Mouse (Mus musculus) ES-Bruce4 (cell line): ENCODE measurements at regions not wholly inside any gene's neighbourhood (a gene's known extent, or its start where the extent isn't known, plus 50 kb on each side); places are given as distances from the start of the nearest gene placed in this dataset.

Source experiments
- CTCF ChIP-seq: IDR thresholded peaks from one replicate; pipeline ENCODE4 v1.8.1; 2011; ENCODE audit warnings: low read depth, low read length
- POLR2A ChIP-seq: IDR thresholded peaks from one replicate; pipeline ENCODE4 v1.8.1; 2011; ENCODE audit warnings: low read length; ENCODE audit not compliant: insufficient read depth

- TF ChIP-seq CTCF (no peak), POLR2A (no peak)
These were observed 314.2 kb upstream of the Cdh4 start for GRCm38 (mm10) chr2:179128018-179128417.
